Mouse (Mus musculus) kidney, postnatal 25 days (tissue): ENCODE results near the gene Gm14288.
"Not testable (repeated sequence)": the region's sequence is repeated elsewhere in the genome, so short reads cannot be mapped to it uniquely, and the experiment has no call there.

Experiments used
- DNase-seq, 2 experiments: peaks; one replicate each; pipeline ENCODE4 v3.0.0; 2021; ENCODE audit warnings: mixed read lengths in 2 of 2

Gene Gm14288

GRCm38 (mm10) chr2:175800993-175801392, at the start of gene Gm14288:
Gene Gm14288 (minus strand): TSS chr2:175801093.
- DNase-seq: not testable (repeated sequence)

- DNase-seq: not testable (repeated sequence)
Observed at GRCm38 (mm10) chr2:175741237-175741636, 59.7 kb downstream of the Gm14288 start, which contains the start of gene Gm2007. Gene Gm2007 (plus strand): TSS chr2:175741537.
